Mouse (Mus musculus) brown adipose tissue, adult 24 weeks (tissue): ENCODE measurements at regions not wholly inside any gene's neighbourhood (a gene's known extent, or its start where the extent isn't known, plus 50 kb on each side); places are given as distances from the start of the nearest gene placed in this dataset.

Experiments used
- H3K27ac ChIP-seq: fragments of 200-500 bp; replicated peaks from 2 replicates; pipeline ENCODE4 v1.5.1; 2012; ENCODE audit warnings: low read depth, mild to moderate bottlenecking, low read length
- H3K4me1 ChIP-seq: fragments of 200-500 bp; 2 replicates; pipeline ENCODE4 v1.6.1; 2012; ENCODE audit warnings: low read length, mixed read lengths; ENCODE audit not compliant: control insufficient read depth, insufficient read depth, insufficient read length
- H3K4me3 ChIP-seq: fragments of 200-500 bp; 2 replicates; pipeline ENCODE4 v1.5.1; 2012; ENCODE audit warnings: low read depth, mild to moderate bottlenecking, low read length, moderate library complexity; ENCODE audit not compliant: insufficient read depth

GRCm38 (mm10) chr5:46150825-46151224 lies 293.4 kb upstream of the Lcorl start:
- Histone ChIP-seq H3K4me3 (no peak overlapping the region), H3K27ac (no peak overlapping the region), H3K4me1 (no peaks in the 10 kb centered on the region)

- Histone ChIP-seq H3K4me1 (no peaks in the 10 kb centered on the region), H3K27ac (no peak overlapping the region), H3K4me3 (no peak overlapping the region)
These were observed 292.6 kb upstream of the Lcorl start for GRCm38 (mm10) chr5:46149851-46150615.

GRCm38 (mm10) chr5:46139024-46139423 lies 281.6 kb upstream of the Lcorl start:
- Histone ChIP-seq H3K4me3 (no peak overlapping the region), H3K27ac (no peak overlapping the region), H3K4me1 (no peaks in the 10 kb centered on the region)

GRCm38 (mm10) chr5:46137695-46138094 lies 280.3 kb upstream of the Lcorl start:
- H3K4me1 ChIP-seq = no peaks in the 10 kb centered on the region
- H3K27ac ChIP-seq = no peak overlapping the region
- no peak overlapping the region for H3K4me3 ChIP-seq

- H3K4me3 ChIP-seq = no peak overlapping the region
- H3K27ac ChIP-seq = no peak overlapping the region
- H3K4me1 ChIP-seq = no peaks in the 10 kb centered on the region
These were observed 250.6 kb upstream of the Lcorl start for GRCm38 (mm10) chr5:46108020-46108419.

GRCm38 (mm10) chr5:46103350-46103749 lies 245.9 kb upstream of the Lcorl start:
- Histone ChIP-seq H3K4me3 (no peak overlapping the region), H3K4me1 (no peaks in the 10 kb centered on the region), H3K27ac (no peak overlapping the region)

GRCm38 (mm10) chr5:46092549-46092948 lies 235.1 kb upstream of the Lcorl start:
- Histone ChIP-seq H3K27ac (no peak overlapping the region), H3K4me1 (no peaks in the 10 kb centered on the region), H3K4me3 (no peak overlapping the region)

- Histone ChIP-seq H3K4me1 (no peaks in the 10 kb centered on the region), H3K4me3 (no peak overlapping the region), H3K27ac (no peak overlapping the region)
These were observed 229.5 kb upstream of the Lcorl start for GRCm38 (mm10) chr5:46086885-46087284.

GRCm38 (mm10) chr5:46083293-46083692 lies 225.9 kb upstream of the Lcorl start:
- Histone ChIP-seq H3K27ac (no peak overlapping the region), H3K4me1 (no peaks in the 10 kb centered on the region), H3K4me3 (no peak overlapping the region)

GRCm38 (mm10) chr5:46073744-46074143 lies 216.3 kb upstream of the Lcorl start:
- no peak overlapping the region for H3K4me3 ChIP-seq
- no peak overlapping the region for H3K27ac ChIP-seq
- H3K4me1 ChIP-seq = peaks cover 2% of the 10 kb centered on the region; the same call in 1 of the 2 replicates

GRCm38 (mm10) chr5:46073136-46073535 lies 215.7 kb upstream of the Lcorl start:
- peak overlapping the region; percentile 61 for H3K27ac ChIP-seq
- peaks cover 2% of the 10 kb centered on the region; the same call in 1 of the 2 replicates for H3K4me1 ChIP-seq
- H3K4me3 ChIP-seq = no peak overlapping the region

- Histone ChIP-seq H3K27ac (no peak overlapping the region), H3K4me3 (no peak overlapping the region), H3K4me1 (no peaks in the 10 kb centered on the region)
These were observed 202.5 kb upstream of the Lcorl start for GRCm38 (mm10) chr5:46059910-46060309.

GRCm38 (mm10) chr5:46054850-46055249 lies 197.4 kb upstream of the Lcorl start:
- Histone ChIP-seq H3K27ac (no peak overlapping the region), H3K4me1 (no peaks in the 10 kb centered on the region), H3K4me3 (no peak overlapping the region)

- Histone ChIP-seq H3K4me3 (no peak overlapping the region), H3K27ac (no peak overlapping the region), H3K4me1 (no peaks in the 10 kb centered on the region)
These were observed 185.4 kb upstream of the Lcorl start for GRCm38 (mm10) chr5:46042684-46043348.

GRCm38 (mm10) chr5:46033008-46033676 lies 175.7 kb upstream of the Lcorl start:
- Histone ChIP-seq H3K4me1 (peaks cover 2% of the 10 kb centered on the region; the same call in 1 of the 2 replicates), H3K27ac (no peak overlapping the region), H3K4me3 (no peak overlapping the region)
